Mouse (Mus musculus): Measurements from ENCODE around the gene Tyro3.

The Tyro3 gene

GRCm38 (mm10) chr2:119797279-119797783 is at the start of gene Tyro3:
Gene Tyro3 (plus strand): TSS chr2:119797733.
- no peak for DNase-seq (ENCODE audit: low spot score)

GRCm38 (mm10) chr2:119749260-119749659 is 48.3 kb upstream of the Tyro3 start:
- no peak for DNase-seq (ENCODE audit: low spot score)

GRCm38 (mm10) chr2:119757601-119758100 is 39.9 kb upstream of the Tyro3 start:
- no peak for DNase-seq (ENCODE audit: low spot score)

- DNase-seq (ENCODE audit: low spot score), result no peak
Measured at GRCm38 (mm10) chr2:119758101-119758843, 39.3 kb upstream of the Tyro3 start.

GRCm38 (mm10) chr2:119758844-119759835 is 38.4 kb upstream of the Tyro3 start:
- no peak for DNase-seq (ENCODE audit: low spot score)

GRCm38 (mm10) chr2:119760251-119760650 is 37.3 kb upstream of the Tyro3 start, which contains the start of gene Ltk:
Gene Ltk (minus strand): TSS chr2:119760431.
- DNase-seq (ENCODE audit: low spot score), result no peak

- DNase-seq (ENCODE audit: low spot score), result no peak
Measured at GRCm38 (mm10) chr2:119762276-119762675, 35.3 kb upstream of the Tyro3 start.

GRCm38 (mm10) chr2:119763924-119764323 is 33.6 kb upstream of the Tyro3 start:
- DNase-seq (ENCODE audit: low spot score), result no peak

GRCm38 (mm10) chr2:119767246-119767645 is 30.3 kb upstream of the Tyro3 start:
- no peak for DNase-seq (ENCODE audit: low spot score)

- DNase-seq (ENCODE audit: low spot score), result peak; percentile 86
Measured at GRCm38 (mm10) chr2:119787206-119787883, 10.2 kb upstream of the Tyro3 start, which contains the start of gene Rpap1. Gene Rpap1 (minus strand): TSS chr2:119787537.

- DNase-seq (ENCODE audit: low spot score), result no peak
Measured at GRCm38 (mm10) chr2:119789996-119790395, 7.5 kb upstream of the Tyro3 start.

GRCm38 (mm10) chr2:119798246-119798927 is 854 bp downstream of the Tyro3 start:
- DNase-seq (ENCODE audit: low spot score), result peak; percentile 73

- DNase-seq (ENCODE audit: low spot score), result peak; percentile 66
Measured at GRCm38 (mm10) chr2:119799181-119799960, 1.8 kb downstream of the Tyro3 start.

GRCm38 (mm10) chr2:119799961-119800550 is 2.5 kb downstream of the Tyro3 start:
- peak; percentile 49 for DNase-seq (ENCODE audit: low spot score)

- no peak for DNase-seq (ENCODE audit: low spot score)
Measured at GRCm38 (mm10) chr2:119800876-119801846, 3.6 kb downstream of the Tyro3 start.

- DNase-seq (ENCODE audit: low spot score), result peak; percentile 81
Measured at GRCm38 (mm10) chr2:119802767-119803617, 5.5 kb downstream of the Tyro3 start.

GRCm38 (mm10) chr2:119803618-119804274 is 6.2 kb downstream of the Tyro3 start:
- peak; percentile 72 for DNase-seq (ENCODE audit: low spot score)

Data from testis, postnatal 14 days (tissue).